Mouse (Mus musculus) cerebellum, adult 2 months (tissue): Measurements from ENCODE around the gene 4930469K13Rik.

ENCODE experiments used
- CTCF ChIP-seq: fragments of 200-500 bp; IDR thresholded peaks from 2 replicates; pipeline ENCODE4 v1.5.1; 2011; ENCODE audit warnings: low read depth, mild to moderate bottlenecking, control low read depth, low read length, moderate library complexity, borderline replicate concordance; ENCODE audit not compliant: insufficient read depth
- POLR2A ChIP-seq: fragments of 200-500 bp; IDR thresholded peaks from 2 replicates; pipeline ENCODE4 v1.6.1; 2011; ENCODE audit warnings: low read length, control low read depth, borderline replicate concordance; ENCODE audit not compliant: insufficient read depth

DNA sequence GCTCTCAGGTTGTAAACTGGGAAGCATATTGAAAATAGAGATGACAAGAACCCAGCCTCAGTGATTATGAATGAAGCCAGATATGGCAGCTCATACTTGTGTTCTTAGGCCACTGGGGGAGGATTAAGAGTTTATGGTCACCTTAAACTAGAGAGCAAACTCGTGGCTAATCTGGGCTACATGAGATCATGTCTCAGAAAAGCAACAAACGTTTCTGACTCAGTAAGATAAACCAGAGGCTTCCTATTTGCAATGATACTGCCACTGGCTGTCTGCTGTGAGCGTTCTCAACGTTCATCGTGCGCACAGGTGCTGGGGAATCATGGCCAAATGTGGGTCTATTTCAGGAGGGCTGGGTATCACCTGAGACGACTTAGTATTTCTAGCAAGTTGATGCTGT, 14.6 kb downstream of the 4930469K13Rik start:
- TF ChIP-seq POLR2A: no peak
- no peak for TF ChIP-seq CTCF
